Mouse (Mus musculus): ENCODE results near the gene Pdcd11. TPM values are rescaled to one million over a fixed set of nuclear protein-coding genes. Genes with fewer than 3 reads are reported as not detected.

Pdcd11 gene
- total RNA-seq (2023) = 48.0 to 54.7 TPM (median 53.3 TPM) in 4 replicates

GRCm38 (mm10) chr19:47090550-47091156 lies at the start of gene Pdcd11, which contains the start of gene Usmg5:
Gene Pdcd11 (plus strand): TSS chr19:47090768.
Gene Usmg5 (minus strand): TSS chr19:47090647.

DNA sequence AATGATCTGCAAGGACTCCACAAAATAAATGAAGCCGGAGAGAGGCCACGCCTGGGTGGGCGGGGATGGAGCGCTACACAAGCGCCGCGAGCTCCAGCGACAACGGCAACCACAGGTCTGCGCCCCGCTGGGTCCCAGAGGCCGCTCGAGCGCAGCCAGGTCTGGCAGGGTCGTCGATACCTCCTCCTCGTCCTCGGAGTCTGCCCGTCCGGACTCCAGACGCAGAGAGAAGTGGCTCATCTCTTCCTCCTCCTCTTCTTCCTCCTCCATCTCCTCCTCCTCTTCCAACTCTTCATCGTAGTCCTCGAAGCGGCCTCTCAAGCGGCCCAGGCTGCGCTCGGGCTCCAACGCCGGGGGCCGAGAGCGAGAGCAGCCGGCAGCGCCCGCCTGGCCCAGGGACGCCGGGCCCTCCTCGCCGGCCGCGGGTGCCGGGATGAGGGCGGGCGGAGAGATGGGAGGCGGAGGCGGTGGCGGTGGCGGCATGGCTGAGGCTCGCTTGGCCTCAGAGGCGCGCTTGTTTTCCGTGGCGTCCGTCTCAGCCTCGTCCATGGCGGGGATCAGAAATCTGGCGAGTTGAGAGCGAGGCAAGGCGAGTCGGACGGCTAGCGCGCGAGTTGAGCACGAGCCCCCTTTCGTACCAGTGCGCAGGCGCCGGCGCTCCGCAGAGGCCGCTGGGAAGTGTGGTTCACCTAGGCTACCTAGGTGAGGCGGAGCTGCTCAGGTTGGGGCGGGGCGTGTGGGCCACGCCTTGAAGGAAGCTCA lies 40.1 kb upstream of the Pdcd11 start, which contains the start of gene Pcgf6:
Pcgf6 (minus strand) TSS at position 636 of the 762 bp plus-strand sequence.

GRCm38 (mm10) chr19:47067096-47067882 lies 23.3 kb upstream of the Pdcd11 start, which contains the start of gene Taf5:
Gene Taf5 (plus strand): TSS chr19:47067746.

DNA sequence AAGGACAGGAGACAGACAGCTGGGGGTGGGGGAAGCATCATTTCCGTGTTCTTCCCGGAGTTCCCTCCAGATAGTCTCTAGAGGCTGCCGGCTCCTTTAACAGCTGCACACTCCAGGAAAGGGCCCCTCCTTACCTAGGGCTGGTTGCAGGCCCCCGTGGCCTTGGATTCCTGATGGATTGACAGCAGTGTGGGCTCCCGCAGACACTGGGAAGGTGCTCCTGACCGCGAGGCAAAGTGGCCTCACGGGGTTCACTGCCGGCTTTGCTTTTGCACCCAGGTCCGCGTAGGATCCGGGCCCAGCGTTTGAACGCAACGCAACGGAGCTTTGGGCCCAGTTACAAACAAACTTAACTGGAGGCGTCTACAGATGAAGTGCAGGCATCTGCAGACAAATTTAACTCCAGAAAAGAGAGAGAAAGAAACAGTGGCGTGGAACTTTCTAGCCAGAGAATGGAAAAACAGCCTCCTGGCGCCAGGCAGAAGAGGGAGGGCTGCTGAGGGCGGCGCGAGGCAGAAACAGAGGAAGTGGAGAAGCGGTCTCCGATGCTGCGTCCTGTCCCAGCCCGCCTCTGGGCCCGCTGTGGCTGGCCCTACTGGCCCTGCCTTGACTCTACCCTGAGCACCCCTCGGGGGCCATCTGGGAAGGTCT lies 47.3 kb downstream of the Pdcd11 start, which contains the start of gene Calhm2:
Calhm2 (minus strand) TSS at position 524 of the 651 bp plus-strand sequence.

GRCm38 (mm10) chr19:47144154-47144553 lies 53.6 kb downstream of the Pdcd11 start, which contains the start of gene Calhm1:
Gene Calhm1 (minus strand): TSS chr19:47144254.

GRCm38 (mm10) chr19:47157664-47158063 lies 67.1 kb downstream of the Pdcd11 start, which contains the start of gene Calhm3:
Gene Calhm3 (minus strand): TSS chr19:47157764.

GRCm38 (mm10) chr19:47178431-47179271 lies 88.1 kb downstream of the Pdcd11 start, which contains the start of gene Neurl1a:
Gene Neurl1a (plus strand): TSS chr19:47178820.

Other genes starting within 250 kb of the Pdcd11 start
- not detected in 4 replicates for gene Ina, start 76.1 kb upstream of the Pdcd11 start, total RNA-seq (2023)
- 82.4 to 109 TPM (median 95.3 TPM) in 4 replicates for gene Nt5c2, start 75.6 kb upstream of the Pdcd11 start, total RNA-seq (2023)
- 18.3 to 23.0 TPM (median 21.5 TPM) in 4 replicates for gene Pcgf6, start 39.9 kb upstream of the Pdcd11 start, total RNA-seq (2023)
- gene Taf5, start 23.0 kb upstream of the Pdcd11 start, total RNA-seq (2023) = 12.3 to 12.6 TPM (median 12.4 TPM) in 4 replicates
- 199 to 228 TPM (median 203 TPM) in 4 replicates for gene Usmg5, start 121 bp upstream of the Pdcd11 start, total RNA-seq (2023)
- 42.7 to 48.6 TPM (median 43.9 TPM) in 4 replicates for gene Calhm2, start 47.5 kb downstream of the Pdcd11 start, total RNA-seq (2023)
- not detected in 4 replicates for gene Calhm1, start 53.5 kb downstream of the Pdcd11 start, total RNA-seq (2023)
- gene Calhm3, start 67.0 kb downstream of the Pdcd11 start, total RNA-seq (2023) = not detected in 4 replicates
- 0.58 TPM in 1 of 4 replicates, not detected in the others for gene Neurl1a, start 88.1 kb downstream of the Pdcd11 start, total RNA-seq (2023)